Mouse (Mus musculus) adrenal gland, postnatal 25 days (tissue): Measurements from ENCODE around the gene Pno1. TPM values are rescaled to one million over a fixed set of nuclear protein-coding genes. Genes with fewer than 3 reads are reported as not detected.

Experiments used
- DNase-seq: peaks from one replicate; pipeline ENCODE4 v3.0.0; 2021; ENCODE audit warnings: mixed read lengths
- total RNA-seq: library from RNA; stranded (reverse); gene quantifications from 2 replicates; pipeline ENCODE4 v1.2.3, GENCODE M21; 2021

Gene Pno1
- total RNA-seq, 1 experiment from 2014 or later, result 45.3 TPM

GRCm38 (mm10) chr11:17180753-17181152 lies 30.6 kb downstream of the Pno1 start:
- DNase-seq, result no peak

GRCm38 (mm10) chr11:17176638-17177037 lies 34.7 kb downstream of the Pno1 start:
- DNase-seq, result no peak

- DNase-seq, result no peak
Observed at GRCm38 (mm10) chr11:17172300-17172699, 39.1 kb downstream of the Pno1 start.

GRCm38 (mm10) chr11:17170938-17171729 lies 40.2 kb downstream of the Pno1 start:
- DNase-seq, result no peak

- no peak for DNase-seq
Observed at GRCm38 (mm10) chr11:17169262-17169661, 42.1 kb downstream of the Pno1 start.

GRCm38 (mm10) chr11:17166627-17167026 lies 44.7 kb downstream of the Pno1 start:
- DNase-seq, result no peak

GRCm38 (mm10) chr11:17163956-17164355 lies 47.4 kb downstream of the Pno1 start:
- no peak for DNase-seq

- DNase-seq, result peak; percentile 15
Observed at GRCm38 (mm10) chr11:17160242-17160641, 51.1 kb downstream of the Pno1 start.

- peak; percentile 30 for DNase-seq
Observed at GRCm38 (mm10) chr11:17159738-17160241, 51.6 kb downstream of the Pno1 start.

- DNase-seq, result peak; percentile 98
Observed at GRCm38 (mm10) chr11:17158858-17159737, 52.3 kb downstream of the Pno1 start, which contains the start of gene Ppp3r1. Gene Ppp3r1 (plus strand): TSS chr11:17159263.

Other genes starting within 250 kb of the Pno1 start
- gene Cnrip1, start 160.0 kb downstream of the Pno1 start, total RNA-seq, result 12.9 and 21.7 TPM in 2 replicates
- 2.7 and 2.9 TPM in 2 replicates for gene Plek, start 159.2 kb downstream of the Pno1 start, total RNA-seq
- gene Ppp3r1, start 52.3 kb downstream of the Pno1 start, total RNA-seq, result 96.0 and 98.8 TPM in 2 replicates
- 16.7 and 19.8 TPM in 2 replicates for gene Wdr92, start 29.5 kb downstream of the Pno1 start, total RNA-seq
- 63.4 and 64.5 TPM in 2 replicates for gene C1d, start 46.0 kb upstream of the Pno1 start, total RNA-seq